Mouse (Mus musculus) liver, embryonic 12.5 days (tissue): ENCODE data around the gene Shisa4. TPM values are rescaled to one million over a fixed set of nuclear protein-coding genes. Genes with fewer than 3 reads are reported as not detected.

Experiments used
- ATAC-seq: fragments of 200-750 bp; cut with Nextera tagmentation; 2 replicates; pipeline ENCODE4 v1.8.0; 2017; ENCODE audit warnings: moderate number of reproducible peaks, mild to moderate bottlenecking, moderate library complexity
- H3K27ac ChIP-seq: fragments of 300-500 bp; sonication (generic); 2 replicates; pipeline ENCODE4 v1.5.1; 2016; ENCODE audit warnings: mild to moderate bottlenecking
- H3K27me3 ChIP-seq: fragments of 300-500 bp; sonication (generic); replicated peaks from 2 replicates; pipeline ENCODE4 v1.6.1; 2016; ENCODE audit warnings: mild to moderate bottlenecking, moderate library complexity
- H3K36me3 ChIP-seq: fragments of 300-500 bp; sonication (generic); 2 replicates; pipeline ENCODE4 v1.6.1; 2016; ENCODE audit warnings: mild to moderate bottlenecking, moderate library complexity
- H3K4me1 ChIP-seq: fragments of 300-500 bp; sonication (generic); 2 replicates; pipeline ENCODE4 v1.6.1; 2016
- H3K4me2 ChIP-seq: fragments of 300-500 bp; sonication (generic); 2 replicates; pipeline ENCODE4 v1.6.1; 2016; ENCODE audit warnings: mild to moderate bottlenecking, moderate library complexity
- H3K4me3 ChIP-seq: fragments of 300-500 bp; sonication (generic); 2 replicates; pipeline ENCODE4 v1.5.1; 2016; ENCODE audit warnings: mild to moderate bottlenecking, moderate library complexity
- H3K9ac ChIP-seq: fragments of 300-500 bp; sonication (generic); 2 replicates; pipeline ENCODE4 v1.6.1; 2016; ENCODE audit warnings: mild to moderate bottlenecking, moderate library complexity
- H3K9me3 ChIP-seq: fragments of 300-500 bp; sonication (generic); replicated peaks from 2 replicates; pipeline ENCODE4 v1.6.1; 2016; ENCODE audit warnings: mild to moderate bottlenecking, moderate library complexity
- WGBS: fragments of 180-500 bp; shearing (Covaris S2); methylation state at CpG from one replicate; pipeline ENCODE4 v1.1.7; 2016; ENCODE audit not compliant: insufficient replicate concordance; 5-methylcytosine and 5-hydroxymethylcytosine counted together
- polyA plus RNA-seq: library from polyadenylated mRNA; unstranded; fragments of >200 nt; fragmentation: Nextera tagmentation; extraction: Ambion mirVana; gene quantifications from 2 replicates; pipeline ENCODE4 v1.2.1, GENCODE M21; 2016

Shisa4 gene
- polyA plus RNA-seq, 1 experiment from 2014 or later, result 5.4 TPM

GRCm38 (mm10) chr1:135362115-135362514 is 12.9 kb downstream of the Shisa4 start:
- H3K4me1 ChIP-seq, result no peaks in the 10 kb centered on the region
- H3K9ac ChIP-seq, result no peak overlapping the region
- no peaks in the 10 kb centered on the region for H3K9me3 ChIP-seq
- no peak overlapping the region for H3K27ac ChIP-seq
- ATAC-seq, result no peak
- peaks cover 3% of the 10 kb centered on the region; the same call in 1 of the 2 replicates for H3K27me3 ChIP-seq
- H3K36me3 ChIP-seq, result no peaks in the 10 kb centered on the region
- H3K4me2 ChIP-seq, result no peak overlapping the region
- no peak overlapping the region for H3K4me3 ChIP-seq

GRCm38 (mm10) chr1:135361491-135361890 is 13.5 kb downstream of the Shisa4 start:
- Histone ChIP-seq H3K4me1 (no peaks in the 10 kb centered on the region), H3K9ac (no peak overlapping the region), H3K9me3 (no peaks in the 10 kb centered on the region), H3K36me3 (no peaks in the 10 kb centered on the region), H3K4me3 (no peak overlapping the region), H3K27me3 (peaks cover 3% of the 10 kb centered on the region; the same call in 1 of the 2 replicates), H3K27ac (no peak overlapping the region), H3K4me2 (no peak overlapping the region)
- 69% methylated on average over 4 of the region's 4 CpGs for WGBS
- ATAC-seq, result no peak

- Histone ChIP-seq H3K4me1 (no peaks in the 10 kb centered on the region), H3K27me3 (no peaks in the 10 kb centered on the region), H3K4me2 (no peak overlapping the region), H3K9ac (no peak overlapping the region), H3K27ac (no peak overlapping the region), H3K4me3 (no peak overlapping the region), H3K36me3 (no peaks in the 10 kb centered on the region), H3K9me3 (no peaks in the 10 kb centered on the region)
- WGBS, result 46% methylated on average over 2 of the region's 2 CpGs
- ATAC-seq, result no peak
Observed at GRCm38 (mm10) chr1:135359071-135359470, 16.0 kb downstream of the Shisa4 start.

- Histone ChIP-seq H3K9me3 (no peaks in the 10 kb centered on the region), H3K27me3 (no peaks in the 10 kb centered on the region; the same call in 1 of the 2 replicates), H3K4me1 (no peaks in the 10 kb centered on the region), H3K36me3 (no peaks in the 10 kb centered on the region), H3K4me3 (no peak overlapping the region), H3K4me2 (no peak overlapping the region), H3K27ac (no peak overlapping the region), H3K9ac (no peak overlapping the region)
- ATAC-seq, result no peak
- WGBS, result 69% methylated on average over 3 of the region's 3 CpGs
Observed at GRCm38 (mm10) chr1:135351953-135352352, 23.1 kb downstream of the Shisa4 start.

DNA sequence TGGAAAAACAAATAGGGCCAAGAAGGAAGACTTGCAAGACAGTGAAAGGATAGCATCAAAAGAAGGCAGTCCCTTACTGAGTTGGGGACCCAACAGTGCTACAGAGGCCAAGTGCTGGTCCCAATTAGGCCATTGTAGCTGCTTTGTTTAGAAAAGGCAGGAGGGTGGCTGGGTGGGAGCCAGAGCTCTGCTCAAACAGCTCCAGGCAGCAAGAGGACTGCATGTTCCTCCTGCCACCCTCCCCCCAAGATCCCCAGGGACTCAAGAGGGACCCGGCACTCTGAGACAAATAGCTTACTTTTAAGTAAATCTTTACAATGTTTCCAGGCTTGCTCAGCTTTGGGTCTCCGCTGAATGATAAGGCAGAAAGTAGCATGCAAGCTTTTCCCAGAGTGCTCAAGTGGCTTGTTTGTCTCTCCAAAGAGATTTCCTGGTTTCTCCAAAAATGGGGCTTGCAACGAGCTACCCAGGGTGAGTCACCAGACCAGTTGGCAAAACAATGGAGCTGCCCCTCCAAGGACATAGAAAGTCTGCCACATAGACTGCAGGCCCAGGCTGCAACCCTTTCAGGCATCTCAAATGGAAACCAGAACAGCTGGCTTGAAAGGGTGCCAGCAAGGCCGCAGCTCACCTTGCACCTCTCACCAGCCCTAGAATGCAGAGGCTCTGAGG is 27.4 kb downstream of the Shisa4 start:
- H3K9ac ChIP-seq, result no peak overlapping the region
- 48% methylated on average over 4 of the region's 4 CpGs for WGBS
- H3K27me3 ChIP-seq, result no peaks in the 10 kb centered on the region; the same call in 1 of the 2 replicates
- ATAC-seq, result no peak
- H3K4me3 ChIP-seq, result no peak overlapping the region
- no peaks in the 10 kb centered on the region for H3K4me1 ChIP-seq
- no peaks in the 10 kb centered on the region for H3K36me3 ChIP-seq
- no peak overlapping the region for H3K27ac ChIP-seq
- H3K4me2 ChIP-seq, result no peak overlapping the region
- no peaks in the 10 kb centered on the region for H3K9me3 ChIP-seq

GRCm38 (mm10) chr1:135346891-135347290 is 28.1 kb downstream of the Shisa4 start:
- Histone ChIP-seq H3K9ac (no peak overlapping the region), H3K4me2 (no peak overlapping the region), H3K9me3 (no peaks in the 10 kb centered on the region), H3K36me3 (no peaks in the 10 kb centered on the region), H3K27me3 (peaks cover 7% of the 10 kb centered on the region; the same call in 1 of the 2 replicates), H3K4me3 (no peak overlapping the region), H3K4me1 (no peaks in the 10 kb centered on the region), H3K27ac (no peak overlapping the region)
- WGBS, result 55% methylated on average over 3 of the region's 3 CpGs
- ATAC-seq, result no peak

GRCm38 (mm10) chr1:135344026-135344425 is 31.0 kb downstream of the Shisa4 start:
- Histone ChIP-seq H3K9ac (no peak overlapping the region), H3K4me3 (no peak overlapping the region), H3K9me3 (no peaks in the 10 kb centered on the region), H3K27ac (no peak overlapping the region), H3K4me2 (no peak overlapping the region), H3K36me3 (no peaks in the 10 kb centered on the region), H3K4me1 (no peaks in the 10 kb centered on the region), H3K27me3 (peaks cover 7% of the 10 kb centered on the region; the same call in 1 of the 2 replicates)
- ATAC-seq, result no peak
- 38% methylated on average over 4 of the region's 4 CpGs for WGBS

DNA sequence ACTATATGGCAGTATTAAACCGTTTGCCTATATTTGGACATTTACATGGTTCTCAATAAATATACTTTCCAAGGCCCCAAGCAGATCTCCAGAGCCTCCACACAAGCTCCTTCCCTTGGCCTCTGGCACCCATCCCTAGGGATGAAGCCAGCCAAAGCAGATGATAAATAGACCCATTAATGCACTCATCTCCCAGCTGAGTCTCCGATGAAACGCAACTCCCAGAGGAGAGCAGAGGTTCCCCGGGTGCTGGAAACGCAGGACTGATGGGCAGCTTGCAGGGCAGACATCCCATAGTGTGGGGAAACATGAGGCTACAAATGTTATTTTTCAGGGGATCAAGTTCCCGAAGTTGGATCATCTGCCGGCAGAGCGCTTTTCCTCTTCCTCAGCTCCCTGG is 33.1 kb downstream of the Shisa4 start:
- Histone ChIP-seq H3K36me3 (no peaks in the 10 kb centered on the region), H3K9ac (no peak overlapping the region), H3K4me1 (no peaks in the 10 kb centered on the region), H3K4me3 (no peak overlapping the region), H3K27me3 (0 out of 2 replicates have a peak, but pooled peaks cover 12% of the 10 kb centered on the region), H3K4me2 (no peak overlapping the region), H3K9me3 (no peaks in the 10 kb centered on the region), H3K27ac (no peak overlapping the region)
- WGBS, result 80% methylated on average over 8 of the region's 8 CpGs
- no peak for ATAC-seq

GRCm38 (mm10) chr1:135330578-135330977 is 44.5 kb downstream of the Shisa4 start:
- Histone ChIP-seq H3K4me2 (no peak overlapping the region), H3K4me1 (no peaks in the 10 kb centered on the region), H3K27me3 (peaks cover 29% of the 10 kb centered on the region), H3K9ac (no peak overlapping the region), H3K9me3 (no peaks in the 10 kb centered on the region), H3K27ac (no peak overlapping the region), H3K36me3 (no peaks in the 10 kb centered on the region), H3K4me3 (no peak overlapping the region)
- 63% methylated on average over 6 of the region's 6 CpGs for WGBS
- no peak for ATAC-seq

GRCm38 (mm10) chr1:135328368-135328767 is 46.7 kb downstream of the Shisa4 start:
- no peaks in the 10 kb centered on the region for H3K4me1 ChIP-seq
- WGBS, result 59% methylated on average over 5 of the region's 5 CpGs
- H3K27me3 ChIP-seq, result peaks cover 47% of the 10 kb centered on the region
- H3K27ac ChIP-seq, result no peak overlapping the region
- no peak overlapping the region for H3K9ac ChIP-seq
- no peaks in the 10 kb centered on the region for H3K36me3 ChIP-seq
- H3K4me3 ChIP-seq, result no peak overlapping the region
- no peaks in the 10 kb centered on the region for H3K9me3 ChIP-seq
- ATAC-seq, result no peak
- H3K4me2 ChIP-seq, result no peak overlapping the region

DNA sequence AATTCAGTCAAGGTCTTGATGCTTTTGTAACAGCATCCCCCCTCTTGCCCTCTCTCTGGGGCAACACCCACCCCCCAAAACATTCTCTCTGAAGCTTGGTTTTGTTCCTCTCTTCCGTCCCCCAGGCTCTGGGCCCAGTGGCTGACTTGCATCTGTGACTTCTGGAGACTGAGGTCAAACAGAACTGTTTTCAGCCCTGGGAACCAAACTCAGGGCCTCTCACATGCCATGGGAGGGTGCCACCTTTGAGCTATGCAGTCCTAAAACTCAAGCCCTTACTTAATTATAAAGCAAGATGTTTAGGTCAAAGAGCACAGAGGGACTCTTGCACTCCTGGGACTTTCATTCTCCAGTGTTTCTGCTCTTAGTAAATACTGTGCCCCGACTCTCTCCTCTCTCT is 49.1 kb downstream of the Shisa4 start:
- Histone ChIP-seq H3K9ac (no peak overlapping the region), H3K4me3 (no peak overlapping the region), H3K4me1 (no peaks in the 10 kb centered on the region), H3K9me3 (no peaks in the 10 kb centered on the region), H3K36me3 (no peaks in the 10 kb centered on the region), H3K4me2 (no peak overlapping the region), H3K27ac (no peak overlapping the region), H3K27me3 (peaks cover 58% of the 10 kb centered on the region)
- no peak for ATAC-seq
- 62% methylated on average over 2 of the region's 2 CpGs for WGBS

GRCm38 (mm10) chr1:135324571-135324970 is 50.5 kb downstream of the Shisa4 start, which contains the start of gene Lmod1:
TSS of gene Lmod1 (plus strand) at chr1:135324807.
- no peak within 1 kb of the TSS for H3K9ac ChIP-seq
- ATAC-seq, result no peak
- no peak within 1 kb of the TSS for H3K27ac ChIP-seq
- 28% methylated on average over 8 of the region's 8 CpGs for WGBS
- H3K36me3 ChIP-seq, result no peaks in the 10 kb centered on the region
- no peaks in the 10 kb centered on the region for H3K9me3 ChIP-seq
- no peak within 1 kb of the TSS for H3K4me2 ChIP-seq
- no peaks in the 10 kb centered on the region for H3K4me1 ChIP-seq
- peaks cover 53% of the 10 kb centered on the region for H3K27me3 ChIP-seq
- no peak within 1 kb of the TSS for H3K4me3 ChIP-seq
